Mouse (Mus musculus) E14TG2a.4 (cell line): ENCODE measurements around the gene Tob2.

Source experiments
- H3K27me3 ChIP-seq: 2 replicates; pipeline ENCODE4 v1.6.1; 2014; ENCODE audit warnings: low read length, control low read depth; ENCODE audit not compliant: insufficient read depth
- H3K36me3 ChIP-seq: 2 replicates; pipeline ENCODE4 v1.6.1; 2014; ENCODE audit warnings: low read length, control low read depth; ENCODE audit not compliant: insufficient read depth
- H3K4me1 ChIP-seq: replicated peaks from 2 replicates; pipeline ENCODE4 v1.6.1; 2014; ENCODE audit warnings: low read depth, low read length, control low read depth
- H3K4me3 ChIP-seq: replicated peaks from 2 replicates; pipeline ENCODE4 v1.5.1; 2014; ENCODE audit warnings: mild to moderate bottlenecking, low read length
- H3K9me3 ChIP-seq: 2 replicates; pipeline ENCODE4 v1.6.1; 2014; ENCODE audit warnings: low read length, control low read depth
- CTCF ChIP-seq: conservative IDR thresholded peaks from 2 replicates; pipeline ENCODE4 v1.5.1; 2014; ENCODE audit warnings: low read length
- NANOG ChIP-seq: IDR thresholded peaks from 2 replicates; pipeline ENCODE4 v1.6.1; 2014; ENCODE audit warnings: borderline replicate concordance, low read length, mixed read lengths
- POU5F1 ChIP-seq: IDR thresholded peaks from 2 replicates; pipeline ENCODE4 v1.6.1; 2014; ENCODE audit warnings: low read length, borderline replicate concordance

Gene Tob2

DNA sequence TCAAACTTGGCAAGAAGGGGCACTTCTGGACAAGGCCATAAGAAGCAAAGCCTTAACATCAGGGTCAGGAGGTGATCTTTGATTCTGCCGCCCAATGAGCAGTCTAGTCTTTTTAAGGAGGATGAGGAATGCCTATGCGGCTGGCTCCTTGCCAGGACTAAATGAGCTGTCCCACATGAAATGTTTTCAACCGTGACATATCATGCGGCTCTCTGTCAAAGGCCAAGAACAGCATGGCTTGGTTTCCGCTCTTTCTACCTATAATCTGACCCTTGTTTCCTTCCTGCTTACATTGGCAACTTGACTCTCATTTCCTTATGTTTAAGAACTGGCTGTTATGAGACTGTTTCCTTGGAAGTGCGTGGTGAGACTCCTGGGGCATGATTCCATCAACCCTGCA, 53.0 kb downstream of the Tob2 start:
- no peaks in the 10 kb centered on the region for H3K36me3 ChIP-seq
- no peak overlapping the region for H3K4me3 ChIP-seq
- no peak for TF ChIP-seq NANOG
- no peak for TF ChIP-seq CTCF
- TF ChIP-seq POU5F1: no peak
- no peaks in the 10 kb centered on the region for H3K9me3 ChIP-seq
- H3K4me1 ChIP-seq: peaks cover 25% of the 10 kb centered on the region
- peaks cover 49% of the 10 kb centered on the region for H3K27me3 ChIP-seq

DNA sequence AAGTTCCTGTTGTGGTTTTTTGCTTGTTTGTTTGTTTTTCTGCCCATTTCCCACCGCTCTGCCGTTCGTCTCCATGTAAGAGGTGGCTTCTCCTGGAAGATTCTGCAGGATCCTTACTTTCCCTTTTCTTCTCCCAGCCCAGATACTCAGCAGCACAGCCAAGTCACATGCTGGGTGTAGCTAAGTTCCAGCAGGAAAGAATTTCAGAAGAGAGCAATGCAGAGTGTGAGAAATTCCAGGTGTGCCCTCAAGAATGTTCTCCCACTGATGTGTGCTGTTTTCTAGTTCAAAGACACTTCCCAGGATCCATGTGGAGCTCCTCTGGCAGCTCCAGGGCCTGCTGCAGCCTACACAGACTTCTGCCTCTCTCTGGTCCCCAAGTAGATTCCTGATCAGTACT, 53.7 kb downstream of the Tob2 start:
- TF ChIP-seq CTCF: no peak
- no peak for TF ChIP-seq POU5F1
- no peak for TF ChIP-seq NANOG
- Histone ChIP-seq H3K27me3 (peaks cover 49% of the 10 kb centered on the region), H3K9me3 (no peaks in the 10 kb centered on the region), H3K36me3 (no peaks in the 10 kb centered on the region), H3K4me1 (peaks cover 18% of the 10 kb centered on the region), H3K4me3 (no peak overlapping the region)

DNA sequence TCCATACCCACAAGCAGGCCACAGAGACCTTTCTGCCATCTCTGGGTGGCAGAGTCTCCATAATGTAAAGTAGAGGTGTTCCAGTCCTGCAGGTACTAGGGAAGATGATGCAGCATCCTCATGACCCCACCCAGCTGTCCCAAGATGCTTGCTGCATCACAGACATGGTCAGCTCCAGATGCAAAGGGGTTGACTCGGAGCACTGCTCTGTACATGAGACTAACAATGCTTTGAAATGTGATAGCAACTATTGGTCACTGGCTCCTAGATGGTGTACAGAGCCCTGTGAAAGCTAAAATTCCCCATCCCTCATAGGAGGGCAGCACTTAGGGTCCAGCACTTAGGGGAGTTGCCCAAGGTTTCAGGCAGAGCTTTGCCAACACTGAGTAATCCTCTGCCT, 54.4 kb downstream of the Tob2 start:
- no peak for TF ChIP-seq NANOG
- TF ChIP-seq POU5F1: no peak
- TF ChIP-seq CTCF: no peak
- peaks cover 14% of the 10 kb centered on the region for H3K4me1 ChIP-seq
- peaks cover 51% of the 10 kb centered on the region for H3K27me3 ChIP-seq
- no peak overlapping the region for H3K4me3 ChIP-seq
- no peaks in the 10 kb centered on the region for H3K9me3 ChIP-seq
- H3K36me3 ChIP-seq: no peaks in the 10 kb centered on the region

DNA sequence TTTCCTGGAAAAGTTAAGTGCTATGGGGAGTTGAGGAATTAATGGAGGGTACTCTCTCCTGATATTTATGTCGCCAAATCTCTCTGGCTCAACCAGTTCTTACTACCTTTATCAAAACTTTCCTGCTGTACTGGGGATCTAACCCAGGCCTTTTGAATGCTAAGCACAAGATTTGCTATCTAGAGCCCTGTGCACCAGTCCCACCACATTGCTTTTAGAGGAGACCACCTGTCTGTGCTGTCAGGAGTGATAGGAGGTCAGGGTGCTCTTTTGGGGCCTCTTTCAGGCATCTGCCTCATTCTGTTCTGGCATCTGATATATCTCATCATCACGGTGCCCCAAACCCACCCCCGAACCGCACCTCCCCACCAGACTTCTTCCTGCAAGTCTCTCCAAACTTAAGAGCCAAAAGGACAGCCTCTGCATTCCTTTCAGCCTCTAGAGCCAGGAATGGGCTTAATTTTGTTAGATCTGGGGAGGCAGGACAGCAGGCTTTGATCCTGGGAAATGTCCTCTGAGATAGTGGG, 55.1 kb downstream of the Tob2 start:
- H3K9me3 ChIP-seq: no peaks in the 10 kb centered on the region
- TF ChIP-seq NANOG (no peak), POU5F1 (no peak), CTCF (no peak)
- no peaks in the 10 kb centered on the region for H3K36me3 ChIP-seq
- H3K4me1 ChIP-seq: peaks cover 14% of the 10 kb centered on the region
- no peak overlapping the region for H3K4me3 ChIP-seq
- H3K27me3 ChIP-seq: peaks cover 50% of the 10 kb centered on the region

DNA sequence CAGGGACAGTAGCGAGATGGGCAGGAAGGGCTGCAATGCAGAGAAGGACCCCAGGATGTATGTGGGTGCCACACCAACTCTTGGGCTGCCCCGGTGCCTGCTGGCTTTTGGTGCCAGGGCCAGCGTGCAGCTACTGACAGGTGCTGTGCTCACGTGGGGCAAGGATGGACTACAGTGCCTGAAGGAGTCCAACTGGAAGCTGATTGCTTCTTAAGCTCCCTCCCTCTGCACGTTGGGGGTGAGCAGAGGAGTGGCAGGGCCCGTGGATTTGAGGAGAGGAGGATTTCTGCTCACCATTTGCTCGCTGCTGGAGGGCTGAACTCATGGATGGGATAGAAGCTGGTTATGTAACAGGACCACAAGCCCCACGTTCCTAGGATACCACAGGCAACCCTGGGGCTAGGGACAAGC, 55.6 kb downstream of the Tob2 start:
- Histone ChIP-seq H3K27me3 (peaks cover 50% of the 10 kb centered on the region), H3K4me1 (peaks cover 14% of the 10 kb centered on the region), H3K36me3 (no peaks in the 10 kb centered on the region), H3K4me3 (peak overlapping the region; percentile 66; the same call in 1 of the 2 replicates), H3K9me3 (no peaks in the 10 kb centered on the region)
- TF ChIP-seq CTCF: no peak
- TF ChIP-seq NANOG: no peak
- no peak for TF ChIP-seq POU5F1

DNA sequence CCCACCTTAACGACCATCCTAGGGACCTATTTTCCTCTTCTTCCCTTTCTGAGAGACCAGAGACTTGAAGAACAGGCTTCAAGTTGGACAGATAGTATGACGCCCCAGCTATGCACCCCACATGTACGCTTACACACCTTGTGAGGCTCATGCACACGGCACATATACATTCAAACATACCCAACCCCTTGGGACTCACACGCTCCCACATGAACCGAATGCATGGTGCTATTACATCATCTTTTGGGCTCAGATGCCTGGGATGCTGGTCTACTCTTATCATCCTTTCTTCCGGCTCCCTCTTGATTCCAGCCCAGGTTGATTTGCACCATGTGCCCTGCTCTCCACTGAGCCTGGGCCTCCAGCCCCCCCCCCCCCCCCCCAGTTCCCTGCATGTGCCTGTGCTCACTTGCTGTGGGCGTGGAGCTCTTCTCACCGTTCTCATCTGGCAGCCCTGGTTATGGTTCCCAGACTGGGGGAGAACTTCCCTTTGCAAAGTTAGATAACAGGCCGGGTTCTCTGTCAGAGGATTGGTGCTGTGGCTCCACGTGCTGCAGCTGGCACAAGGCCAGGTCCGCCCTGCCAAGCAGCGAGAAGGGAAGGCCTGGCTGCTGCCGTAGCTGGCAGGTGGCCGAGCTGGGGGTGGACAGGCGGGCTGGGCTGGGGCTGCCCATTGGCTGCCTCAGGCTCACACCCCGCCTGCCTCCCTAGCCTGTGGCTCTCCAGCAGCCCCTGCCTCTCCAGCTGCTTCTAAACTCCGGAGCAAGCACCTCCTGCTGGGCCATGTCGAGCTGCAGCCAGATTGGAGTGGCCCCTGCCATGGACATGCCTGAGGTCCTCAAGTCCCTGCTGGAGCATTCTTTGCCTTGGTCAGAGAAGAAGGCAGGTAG, 56.4 kb downstream of the Tob2 start, which contains the start of gene Tef:
Tef (plus strand) TSS at position 421 of the 890 bp plus-strand sequence.
- TF ChIP-seq NANOG (no peak), CTCF (no peak), POU5F1 (no peak)
- peaks cover 50% of the 10 kb centered on the region for H3K27me3 ChIP-seq
- no peaks in the 10 kb centered on the region for H3K36me3 ChIP-seq
- H3K9me3 ChIP-seq: no peaks in the 10 kb centered on the region
- H3K4me3 ChIP-seq: peak within 1 kb of the TSS; percentile 66
- H3K4me1 ChIP-seq: peaks cover 14% of the 10 kb centered on the region

DNA sequence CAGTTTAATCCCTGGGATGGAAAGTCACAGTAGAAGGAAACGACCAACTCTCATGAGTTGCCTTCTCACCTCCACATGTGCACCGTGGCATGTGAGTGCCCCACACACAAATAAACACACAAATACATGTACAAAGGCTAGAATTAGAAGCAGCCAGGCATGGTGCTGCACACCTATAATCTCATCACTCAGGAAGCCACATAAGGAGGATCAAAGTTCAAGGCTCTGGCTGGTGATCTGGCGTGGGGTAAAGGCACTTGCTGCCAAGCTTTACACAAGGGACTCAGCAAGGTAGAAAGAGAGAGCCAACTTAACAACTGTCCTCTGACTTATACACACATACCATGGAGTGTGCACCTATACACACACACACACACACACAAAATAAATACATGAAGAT, 58.2 kb downstream of the Tob2 start:
- Histone ChIP-seq H3K4me1 (peaks cover 14% of the 10 kb centered on the region), H3K36me3 (0 out of 2 replicates have a peak, but pooled peaks cover 4% of the 10 kb centered on the region), H3K27me3 (peaks cover 45% of the 10 kb centered on the region), H3K4me3 (no peak overlapping the region), H3K9me3 (no peaks in the 10 kb centered on the region)
- TF ChIP-seq POU5F1: no peak

DNA sequence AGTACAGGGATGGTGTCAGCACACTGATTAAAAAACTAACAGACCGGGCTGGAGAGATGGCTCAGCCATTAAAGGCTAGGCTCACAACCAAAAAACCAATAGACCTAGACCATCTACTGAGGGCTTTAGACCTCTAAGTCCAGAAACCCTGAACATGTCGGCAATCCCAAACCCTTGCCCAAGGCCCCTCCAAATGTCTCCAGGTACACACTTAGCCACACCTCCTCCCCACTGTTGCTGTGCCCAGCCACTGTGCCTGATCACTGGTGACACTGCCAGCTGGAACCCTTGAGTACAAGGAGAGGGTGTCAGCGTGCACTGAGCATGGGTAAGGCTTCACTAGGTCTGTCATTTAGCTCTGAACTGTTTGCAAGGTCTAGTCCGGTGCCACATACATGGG, 60.2 kb downstream of the Tob2 start:
- peaks cover 15% of the 10 kb centered on the region for H3K36me3 ChIP-seq
- no peak for TF ChIP-seq POU5F1
- TF ChIP-seq NANOG: no peak
- no peak for TF ChIP-seq CTCF
- H3K9me3 ChIP-seq: no peaks in the 10 kb centered on the region
- H3K4me1 ChIP-seq: peaks cover 14% of the 10 kb centered on the region
- H3K27me3 ChIP-seq: peaks cover 26% of the 10 kb centered on the region
- H3K4me3 ChIP-seq: no peak overlapping the region
